Mouse (Mus musculus): ENCODE results near the gene Gfod1. TPM values are rescaled to one million over a fixed set of nuclear protein-coding genes. Genes with fewer than 3 reads are reported as not detected.

The Gfod1 gene
- polyA plus RNA-seq, 1 experiment from 2014 or later, result 0.18 TPM

DNA sequence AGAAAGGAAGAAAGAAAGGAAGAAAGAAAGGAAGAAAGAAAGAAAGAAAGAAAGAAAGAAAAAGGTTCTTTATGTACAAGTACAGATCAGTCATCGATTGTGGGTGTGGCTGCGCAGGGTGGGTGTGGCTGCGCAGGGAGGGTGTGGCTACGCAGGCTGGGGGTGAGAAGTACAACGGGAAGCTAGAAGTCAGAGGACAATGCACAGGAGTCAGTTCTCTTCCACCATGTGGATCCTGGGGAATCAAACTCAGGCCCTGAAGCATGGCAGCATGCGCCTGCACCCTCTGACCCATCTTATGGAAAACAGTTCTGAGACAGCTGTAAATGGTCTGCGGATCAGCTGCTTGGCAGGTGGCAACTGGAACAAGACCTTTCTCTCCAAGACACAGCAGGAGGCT, 122.9 kb downstream of the Gfod1 start:
- no peak overlapping the region for H3K4me2 ChIP-seq (ENCODE audit: low read depth, low read length)
- H3K27ac ChIP-seq (ENCODE audit: low read length), result no peak overlapping the region
- no peaks in the 10 kb centered on the region for H3K36me3 ChIP-seq (ENCODE audit: control insufficient read depth, insufficient read depth, low read length)
- ATAC-seq, result peak; percentile 68; the same call in 1 of the 2 replicates
- H3K4me1 ChIP-seq (ENCODE audit: control insufficient read depth, insufficient read depth, low read length), result no peaks in the 10 kb centered on the region
- H3K4me3 ChIP-seq (ENCODE audit: low read length), result no peak overlapping the region
- H3K9ac ChIP-seq (ENCODE audit: low read depth, low read length), result no peak overlapping the region
- WGBS, result 60% methylated on average over 7 of the region's 7 CpGs
- no peaks in the 10 kb centered on the region for H3K9me3 ChIP-seq (ENCODE audit: control insufficient read depth, low read length)
- H3K27me3 ChIP-seq (replicated peaks; ENCODE audit: control insufficient read depth, insufficient read depth, low read length), result no peaks in the 10 kb centered on the region

DNA sequence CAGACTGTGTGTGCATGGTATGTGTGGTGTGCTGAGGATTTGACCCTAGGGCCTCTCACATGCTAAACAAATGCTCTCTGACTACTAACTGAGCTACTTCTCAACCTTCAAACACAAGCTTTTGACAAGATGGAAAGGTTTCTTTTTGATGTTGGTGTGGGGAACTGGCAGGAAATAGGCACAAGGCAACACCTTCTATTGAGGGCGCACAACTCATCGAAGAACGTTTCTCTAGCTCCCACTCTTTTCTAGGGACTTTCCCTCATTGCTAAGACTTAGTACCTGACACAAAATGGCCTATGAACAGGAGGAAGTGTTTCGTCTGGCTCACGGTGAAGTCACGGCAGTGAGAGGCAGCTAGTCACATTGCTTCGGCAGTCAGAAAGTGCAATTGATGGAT, 126.7 kb downstream of the Gfod1 start:
- no peak for ATAC-seq
- Histone ChIP-seq H3K27me3 (replicated peaks; ENCODE audit: control insufficient read depth, insufficient read depth, low read length) (no peaks in the 10 kb centered on the region), H3K4me2 (ENCODE audit: low read depth, low read length) (no peak overlapping the region), H3K27ac (ENCODE audit: low read length) (no peak overlapping the region), H3K4me3 (ENCODE audit: low read length) (no peak overlapping the region), H3K9me3 (ENCODE audit: control insufficient read depth, low read length) (no peaks in the 10 kb centered on the region), H3K36me3 (ENCODE audit: control insufficient read depth, insufficient read depth, low read length) (no peaks in the 10 kb centered on the region), H3K9ac (ENCODE audit: low read depth, low read length) (no peak overlapping the region), H3K4me1 (ENCODE audit: control insufficient read depth, insufficient read depth, low read length) (peaks cover under 1% of the 10 kb centered on the region; the same call in 1 of the 2 replicates)
- WGBS, result 85% methylated on average over 7 of the region's 7 CpGs

DNA sequence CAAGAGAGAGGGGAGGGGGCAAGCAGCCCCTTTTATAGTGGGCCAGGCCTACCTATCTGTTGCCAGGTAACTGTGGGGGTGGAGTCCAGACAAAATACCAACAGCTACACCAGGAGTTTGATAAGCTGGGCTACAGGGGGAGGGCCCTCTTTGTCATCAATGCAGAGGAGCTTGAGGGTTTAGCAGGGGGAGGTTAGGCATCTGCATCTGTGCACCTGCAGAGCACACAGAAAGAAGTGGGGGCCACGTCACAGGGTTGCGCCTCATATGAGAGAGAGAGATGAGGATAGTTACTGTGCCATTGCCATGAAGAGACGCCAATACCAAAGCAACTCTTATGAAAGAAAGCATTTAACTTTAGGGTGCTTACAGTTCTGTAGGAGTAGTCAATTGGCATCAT, 127.3 kb downstream of the Gfod1 start:
- 94% methylated on average over 3 of the region's 3 CpGs for WGBS
- Histone ChIP-seq H3K27me3 (replicated peaks; ENCODE audit: control insufficient read depth, insufficient read depth, low read length) (no peaks in the 10 kb centered on the region), H3K36me3 (ENCODE audit: control insufficient read depth, insufficient read depth, low read length) (no peaks in the 10 kb centered on the region), H3K27ac (ENCODE audit: low read length) (no peak overlapping the region), H3K4me1 (ENCODE audit: control insufficient read depth, insufficient read depth, low read length) (peaks cover 7% of the 10 kb centered on the region), H3K9ac (ENCODE audit: low read depth, low read length) (no peak overlapping the region), H3K4me3 (ENCODE audit: low read length) (no peak overlapping the region), H3K9me3 (ENCODE audit: control insufficient read depth, low read length) (no peaks in the 10 kb centered on the region), H3K4me2 (ENCODE audit: low read depth, low read length) (no peak overlapping the region)
- no peak for ATAC-seq

DNA sequence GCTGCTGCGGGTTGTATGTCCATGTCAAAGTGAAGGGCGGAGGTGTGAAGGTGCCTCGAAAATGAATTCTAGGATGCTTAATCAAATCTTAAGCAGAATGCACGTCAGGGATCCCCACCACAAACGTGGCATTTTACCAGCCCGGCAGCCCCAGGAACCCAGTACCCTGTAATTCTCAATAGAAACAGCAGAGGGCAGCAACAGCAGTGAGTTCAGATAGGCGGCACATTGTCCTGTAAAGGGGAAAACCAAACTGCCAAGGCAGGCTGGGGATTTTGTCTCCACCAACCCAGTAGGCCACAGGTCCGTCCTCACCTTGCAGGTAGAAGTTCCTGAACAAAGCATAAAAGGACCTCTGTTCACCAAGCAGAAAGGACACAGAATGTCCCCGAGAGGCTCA, 130.7 kb downstream of the Gfod1 start:
- peaks cover 7% of the 10 kb centered on the region for H3K4me1 ChIP-seq (ENCODE audit: control insufficient read depth, insufficient read depth, low read length)
- no peak overlapping the region for H3K9ac ChIP-seq (ENCODE audit: low read depth, low read length)
- H3K36me3 ChIP-seq (ENCODE audit: control insufficient read depth, insufficient read depth, low read length), result no peaks in the 10 kb centered on the region
- H3K27ac ChIP-seq (ENCODE audit: low read length), result no peak overlapping the region
- H3K27me3 ChIP-seq (replicated peaks; ENCODE audit: control insufficient read depth, insufficient read depth, low read length), result no peaks in the 10 kb centered on the region
- no peaks in the 10 kb centered on the region for H3K9me3 ChIP-seq (ENCODE audit: control insufficient read depth, low read length)
- no peak overlapping the region for H3K4me3 ChIP-seq (ENCODE audit: low read length)
- no peak overlapping the region for H3K4me2 ChIP-seq (ENCODE audit: low read depth, low read length)
- WGBS, result 16% methylated on average over 9 of the region's 9 CpGs
- no peak for ATAC-seq

DNA sequence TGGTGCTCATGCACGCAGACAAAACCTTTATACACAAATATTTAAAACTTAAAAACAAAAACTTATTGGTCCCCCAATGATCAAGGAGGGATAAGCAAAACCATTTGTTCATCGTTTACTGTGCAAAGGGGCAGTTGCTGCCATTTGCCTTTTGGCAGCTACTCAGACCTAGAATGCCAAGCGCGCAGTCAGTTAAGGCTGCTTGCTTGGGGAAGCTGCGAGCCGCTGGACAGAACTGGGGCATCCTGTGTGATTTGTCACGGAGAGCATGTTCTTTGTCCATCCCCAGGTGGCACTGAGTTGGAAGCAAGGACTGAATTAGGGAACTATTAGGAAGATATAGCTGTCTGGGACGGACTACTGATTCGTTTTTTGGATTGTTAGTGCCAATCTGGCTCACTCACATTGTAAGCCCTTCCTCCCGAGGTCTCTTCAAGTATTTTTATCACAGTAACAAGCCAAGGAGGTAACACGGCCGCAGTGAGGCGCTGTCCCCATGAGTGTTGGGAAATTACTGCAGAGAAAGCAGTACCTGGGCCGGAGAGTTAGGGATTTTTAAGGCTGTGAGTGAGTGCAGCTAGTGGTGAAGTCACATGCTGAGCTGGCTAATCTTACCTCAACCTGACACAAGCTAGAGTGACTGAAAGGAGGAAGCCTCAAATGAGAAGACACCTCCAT, 131.8 kb downstream of the Gfod1 start:
- no peaks in the 10 kb centered on the region for H3K9me3 ChIP-seq (ENCODE audit: control insufficient read depth, low read length)
- peak overlapping the region; percentile 64 for H3K4me3 ChIP-seq (ENCODE audit: low read length)
- no peak overlapping the region for H3K27ac ChIP-seq (ENCODE audit: low read length)
- 34% methylated on average over 14 of the region's 14 CpGs for WGBS
- H3K4me2 ChIP-seq (ENCODE audit: low read depth, low read length), result peak overlapping the region; percentile 83
- H3K4me1 ChIP-seq (ENCODE audit: control insufficient read depth, insufficient read depth, low read length), result peaks cover 7% of the 10 kb centered on the region
- no peak for ATAC-seq
- H3K27me3 ChIP-seq (replicated peaks; ENCODE audit: control insufficient read depth, insufficient read depth, low read length), result no peaks in the 10 kb centered on the region
- no peaks in the 10 kb centered on the region for H3K36me3 ChIP-seq (ENCODE audit: control insufficient read depth, insufficient read depth, low read length)
- peak overlapping the region; percentile 82 for H3K9ac ChIP-seq (ENCODE audit: low read depth, low read length)

DNA sequence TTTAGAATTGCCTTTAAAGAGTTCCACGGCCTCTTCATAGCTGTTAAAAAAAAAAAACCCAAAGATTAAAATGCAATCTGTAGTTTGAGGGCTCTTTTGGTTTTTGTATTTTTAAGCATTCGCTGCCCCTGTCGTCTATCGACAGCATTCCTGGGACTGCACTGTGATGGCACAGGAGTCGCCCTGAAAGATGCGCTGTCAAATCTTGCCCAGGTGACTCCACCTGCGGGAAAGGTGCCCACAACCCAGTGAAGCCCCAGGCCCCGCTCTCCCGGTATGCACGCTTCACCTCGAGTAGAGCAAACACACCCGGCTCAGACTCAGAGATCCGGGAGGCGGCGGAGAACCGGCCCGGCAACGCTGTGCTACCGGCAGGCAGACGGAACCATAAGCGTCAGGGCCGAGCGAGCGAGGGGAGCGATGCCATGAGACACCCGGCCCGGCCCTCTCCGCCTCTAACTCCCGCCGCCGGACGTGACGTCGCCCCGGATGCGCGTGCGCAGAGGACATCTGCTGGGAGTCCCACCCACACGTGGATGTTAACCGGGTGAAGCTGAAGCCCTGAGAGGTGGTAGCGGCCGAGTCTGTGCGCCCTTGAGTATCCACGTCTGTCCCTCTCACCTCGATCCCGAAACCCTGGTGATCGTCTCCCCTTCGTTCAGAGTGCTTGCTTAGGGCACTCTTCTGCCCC, 132.8 kb downstream of the Gfod1 start, which contains the start of gene Tbc1d7:
Gene Tbc1d7 (minus strand): TSS at position 482 of the 691 bp plus-strand sequence.
- peak within 1 kb of the TSS; percentile 55 for H3K27ac ChIP-seq (ENCODE audit: low read length)
- H3K9me3 ChIP-seq (ENCODE audit: control insufficient read depth, low read length), result no peaks in the 10 kb centered on the region
- peak; percentile 97 for ATAC-seq
- no peaks in the 10 kb centered on the region for H3K36me3 ChIP-seq (ENCODE audit: control insufficient read depth, insufficient read depth, low read length)
- peaks cover 7% of the 10 kb centered on the region for H3K4me1 ChIP-seq (ENCODE audit: control insufficient read depth, insufficient read depth, low read length)
- H3K9ac ChIP-seq (ENCODE audit: low read depth, low read length), result peak within 1 kb of the TSS; percentile 84
- peak within 1 kb of the TSS; percentile 83 for H3K4me2 ChIP-seq (ENCODE audit: low read depth, low read length)
- peak within 1 kb of the TSS; percentile 64 for H3K4me3 ChIP-seq (ENCODE audit: low read length)
- 1% methylated on average over 48 of the region's 48 CpGs for WGBS
- H3K27me3 ChIP-seq (replicated peaks; ENCODE audit: control insufficient read depth, insufficient read depth, low read length), result no peaks in the 10 kb centered on the region

DNA sequence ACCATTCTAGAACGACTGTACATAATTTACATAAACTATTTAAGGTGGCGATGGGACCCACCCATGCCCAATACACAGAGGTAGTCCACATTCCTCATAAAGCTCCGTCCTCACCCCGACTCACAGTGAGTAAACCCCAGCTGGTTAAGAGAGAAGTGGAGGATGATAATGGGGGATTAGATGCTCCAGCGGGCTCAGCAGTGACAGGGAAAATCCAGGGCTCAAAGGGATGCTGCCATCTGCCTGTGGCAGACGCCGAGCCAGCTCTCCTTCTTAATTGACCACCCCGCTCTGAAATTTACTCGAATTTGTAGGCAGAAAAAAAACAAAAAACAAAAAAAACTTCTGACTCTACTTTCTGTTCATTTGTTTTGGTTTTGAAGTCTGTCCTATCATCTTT, 136.3 kb downstream of the Gfod1 start:
- WGBS, result 79% methylated on average over 9 of the region's 9 CpGs
- no peak for ATAC-seq
- Histone ChIP-seq H3K27ac (ENCODE audit: low read length) (no peak overlapping the region), H3K9me3 (ENCODE audit: control insufficient read depth, low read length) (no peaks in the 10 kb centered on the region), H3K9ac (ENCODE audit: low read depth, low read length) (no peak overlapping the region), H3K36me3 (ENCODE audit: control insufficient read depth, insufficient read depth, low read length) (no peaks in the 10 kb centered on the region), H3K27me3 (replicated peaks; ENCODE audit: control insufficient read depth, insufficient read depth, low read length) (no peaks in the 10 kb centered on the region), H3K4me2 (ENCODE audit: low read depth, low read length) (no peak overlapping the region), H3K4me3 (ENCODE audit: low read length) (no peak overlapping the region), H3K4me1 (ENCODE audit: control insufficient read depth, insufficient read depth, low read length) (peaks cover 7% of the 10 kb centered on the region)

DNA sequence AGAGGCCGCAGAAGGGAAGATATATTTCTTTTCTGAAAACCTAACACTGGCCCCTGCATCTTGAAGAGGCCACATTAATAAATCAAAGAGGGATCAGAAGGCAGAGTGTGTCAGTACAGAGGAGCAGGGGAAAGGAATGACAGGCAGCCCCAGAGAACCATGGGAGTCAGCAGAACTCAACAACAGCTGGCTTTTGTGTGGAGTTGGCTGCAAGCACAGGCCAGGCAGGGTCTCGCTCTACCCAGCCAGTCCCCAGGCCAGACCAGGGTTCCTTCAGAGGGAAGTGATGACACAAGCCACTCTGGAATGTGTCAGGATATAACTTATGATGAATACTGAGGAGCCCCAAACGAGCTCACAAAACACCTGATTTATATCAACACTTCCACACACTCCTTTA, 144.5 kb downstream of the Gfod1 start:
- no peak overlapping the region for H3K27ac ChIP-seq (ENCODE audit: low read length)
- H3K9me3 ChIP-seq (ENCODE audit: control insufficient read depth, low read length), result no peaks in the 10 kb centered on the region
- H3K4me2 ChIP-seq (ENCODE audit: low read depth, low read length), result no peak overlapping the region
- no peak overlapping the region for H3K9ac ChIP-seq (ENCODE audit: low read depth, low read length)
- H3K4me3 ChIP-seq (ENCODE audit: low read length), result no peak overlapping the region
- no peaks in the 10 kb centered on the region for H3K36me3 ChIP-seq (ENCODE audit: control insufficient read depth, insufficient read depth, low read length)
- no peaks in the 10 kb centered on the region for H3K27me3 ChIP-seq (replicated peaks; ENCODE audit: control insufficient read depth, insufficient read depth, low read length)
- WGBS, result 43% methylated on average over 3 of the region's 3 CpGs
- peak; percentile 52 for ATAC-seq
- no peaks in the 10 kb centered on the region for H3K4me1 ChIP-seq (ENCODE audit: control insufficient read depth, insufficient read depth, low read length)

DNA sequence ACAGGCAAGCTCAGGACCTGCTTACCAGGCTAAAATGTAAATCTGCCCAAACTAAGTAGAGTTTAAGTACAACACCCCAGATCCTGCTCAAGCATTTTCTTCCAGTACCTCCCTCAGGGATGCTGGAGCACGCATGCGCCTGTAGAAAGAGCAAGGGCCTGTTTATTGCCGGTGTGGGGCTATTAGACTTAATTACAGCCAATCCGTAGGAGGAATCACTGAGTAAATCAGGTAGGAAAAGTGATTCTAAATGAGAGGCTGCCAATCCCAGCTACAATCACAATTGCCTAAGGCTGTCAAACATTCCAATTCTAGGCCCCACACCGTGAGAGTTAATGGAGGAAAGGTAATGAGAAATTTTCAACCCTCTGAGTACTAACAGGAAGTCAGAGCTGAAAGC, 145.7 kb downstream of the Gfod1 start:
- H3K27me3 ChIP-seq (replicated peaks; ENCODE audit: control insufficient read depth, insufficient read depth, low read length), result no peaks in the 10 kb centered on the region
- H3K4me1 ChIP-seq (ENCODE audit: control insufficient read depth, insufficient read depth, low read length), result no peaks in the 10 kb centered on the region
- no peaks in the 10 kb centered on the region for H3K9me3 ChIP-seq (ENCODE audit: control insufficient read depth, low read length)
- no peak overlapping the region for H3K4me3 ChIP-seq (ENCODE audit: low read length)
- H3K36me3 ChIP-seq (ENCODE audit: control insufficient read depth, insufficient read depth, low read length), result no peaks in the 10 kb centered on the region
- no peak for ATAC-seq
- 55% methylated on average over 5 of the region's 5 CpGs for WGBS
- no peak overlapping the region for H3K27ac ChIP-seq (ENCODE audit: low read length)
- H3K4me2 ChIP-seq (ENCODE audit: low read depth, low read length), result no peak overlapping the region
- no peak overlapping the region for H3K9ac ChIP-seq (ENCODE audit: low read depth, low read length)
